Mouse (Mus musculus) lung, embryonic 16.5 days (tissue): ENCODE results near the gene Ranbp3l. TPM values are rescaled to one million over a fixed set of nuclear protein-coding genes. Genes with fewer than 3 reads are reported as not detected.

Experiments
- ATAC-seq: fragments of 200-750 bp; cut with Nextera tagmentation; 2 replicates; pipeline ENCODE4 v1.8.0; 2017; ENCODE audit warnings: low read depth, mild to moderate bottlenecking, moderate library complexity
- H3K27ac ChIP-seq: fragments of 300-500 bp; sonication (generic); 2 replicates; pipeline ENCODE4 v1.5.1; 2014; ENCODE audit warnings: mild to moderate bottlenecking, control low read depth, low read length
- H3K27me3 ChIP-seq: fragments of 300-500 bp; sonication (generic); 2 replicates; pipeline ENCODE4 v1.6.1; 2014; ENCODE audit warnings: low read depth, low read length, mixed read lengths; ENCODE audit not compliant: control insufficient read depth, insufficient read depth
- H3K36me3 ChIP-seq: fragments of 300-500 bp; sonication (generic); 2 replicates; pipeline ENCODE4 v1.6.1; 2014; ENCODE audit warnings: low read length; ENCODE audit not compliant: control insufficient read depth, insufficient read depth
- H3K4me1 ChIP-seq: fragments of 300-500 bp; sonication (generic); replicated peaks from 2 replicates; pipeline ENCODE4 v1.6.1; 2014; ENCODE audit warnings: low read length, mixed read lengths; ENCODE audit not compliant: control insufficient read depth, insufficient read depth
- H3K4me2 ChIP-seq: fragments of 300-500 bp; sonication (generic); 2 replicates; pipeline ENCODE4 v1.6.1; 2014; ENCODE audit warnings: low read depth, low read length, control low read depth
- H3K4me3 ChIP-seq: fragments of 300-500 bp; sonication (generic); 2 replicates; pipeline ENCODE4 v1.5.1; 2014; ENCODE audit warnings: mild to moderate bottlenecking, low read length, control low read depth
- H3K9ac ChIP-seq: fragments of 300-500 bp; sonication (generic); 2 replicates; pipeline ENCODE4 v1.6.1; 2014; ENCODE audit warnings: low read length, control low read depth
- H3K9me3 ChIP-seq: fragments of 300-500 bp; sonication (generic); 2 replicates; pipeline ENCODE4 v1.6.1; 2016; ENCODE audit warnings: low read length; ENCODE audit not compliant: control insufficient read depth
- WGBS: fragments of 180-500 bp; shearing (Covaris S2); extraction: QIAGEN DNeasy Blood & Tissue Kit; methylation state at CpG from one replicate; pipeline ENCODE4 v1.1.7; 2014; 5-methylcytosine and 5-hydroxymethylcytosine counted together
- polyA plus RNA-seq: library from polyadenylated mRNA; unstranded; fragments of >200 nt; fragmentation: Nextera tagmentation; extraction: Ambion mirVana; gene quantifications from 2 replicates; pipeline ENCODE4 v1.2.1, GENCODE M21; 2015

Ranbp3l gene
- polyA plus RNA-seq, result 0.15 and 0.16 TPM in 2 replicates

DNA sequence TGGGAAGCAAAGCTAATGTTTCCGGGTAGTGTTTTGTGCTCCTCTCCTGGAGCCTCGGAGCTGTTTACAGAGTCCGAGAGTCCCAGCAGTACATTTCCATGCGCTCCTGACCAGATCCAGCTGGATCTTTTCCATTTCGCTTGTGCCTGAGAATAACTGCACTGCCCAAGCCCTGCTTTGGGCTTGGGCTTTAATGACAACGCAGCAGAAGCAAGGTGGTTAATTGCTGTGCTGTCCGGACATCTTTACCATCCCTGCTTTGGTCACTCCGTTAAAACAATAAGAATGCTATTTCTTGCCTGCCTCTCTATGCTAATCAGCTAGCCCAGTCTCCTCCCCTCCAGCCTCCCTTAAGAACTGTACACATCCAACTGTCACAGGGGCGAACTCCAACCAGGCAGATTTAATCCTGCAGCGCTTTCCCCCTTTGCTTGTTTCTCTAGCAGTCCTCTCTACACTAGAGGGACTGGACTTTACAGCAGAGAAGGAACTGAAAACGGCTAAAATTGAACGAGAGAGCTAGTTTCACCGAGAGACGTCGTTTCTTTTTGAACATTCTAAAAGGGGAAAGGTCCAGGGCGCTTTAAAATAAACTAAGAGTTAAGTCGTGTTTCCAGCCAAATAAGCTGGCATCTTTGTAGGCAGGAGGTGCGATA, at the start of gene Ranbp3l:
TSS of gene Ranbp3l (plus strand) at position 377 of the 656 bp plus-strand sequence.
- H3K27ac ChIP-seq, result peak within 1 kb of the TSS; percentile 36

DNA sequence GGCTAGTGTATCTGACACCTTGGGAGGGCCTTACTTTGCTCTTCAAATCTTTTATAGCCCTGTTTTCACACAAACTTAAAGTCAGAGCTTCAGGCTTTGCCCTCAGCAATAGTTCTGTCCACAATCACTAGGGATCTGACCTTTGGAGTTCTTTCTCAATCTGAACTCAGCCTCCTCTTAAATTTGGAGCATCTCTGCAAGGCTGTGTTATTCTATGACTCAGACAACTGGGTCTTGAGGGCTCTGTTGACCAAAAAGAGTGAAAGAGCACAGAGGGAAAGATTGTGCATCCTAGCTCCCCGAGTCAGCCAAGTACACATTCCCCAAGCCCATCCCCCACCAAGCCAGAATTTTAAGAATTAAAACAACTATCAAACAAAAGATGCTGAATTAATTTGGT, 37.7 kb upstream of the Ranbp3l start:
- H3K9me3 ChIP-seq, result no peaks in the 10 kb centered on the region
- no peak for ATAC-seq
- no peak overlapping the region for H3K4me3 ChIP-seq
- no peak overlapping the region for H3K27ac ChIP-seq
- H3K36me3 ChIP-seq, result no peaks in the 10 kb centered on the region
- H3K4me1 ChIP-seq, result no peaks in the 10 kb centered on the region
- WGBS, result 75% methylated on average over 1 of the region's 1 CpGs
- no peaks in the 10 kb centered on the region for H3K27me3 ChIP-seq
- no peak overlapping the region for H3K9ac ChIP-seq
- no peak overlapping the region for H3K4me2 ChIP-seq

More for the DNA sequence above, at the start of gene Ranbp3l:
- Histone ChIP-seq H3K4me2 (peak within 1 kb of the TSS; percentile 48), H3K4me1 (peaks cover 5% of the 10 kb centered on the region; the same call in 1 of the 2 replicates), H3K9me3 (no peaks in the 10 kb centered on the region), H3K4me3 (peak within 1 kb of the TSS; percentile 29), H3K36me3 (no peaks in the 10 kb centered on the region), H3K9ac (peak within 1 kb of the TSS; percentile 32), H3K27me3 (no peaks in the 10 kb centered on the region)
- ATAC-seq, result peak; percentile 87
- WGBS, result 19% methylated on average over 18 of the region's 18 CpGs

DNA sequence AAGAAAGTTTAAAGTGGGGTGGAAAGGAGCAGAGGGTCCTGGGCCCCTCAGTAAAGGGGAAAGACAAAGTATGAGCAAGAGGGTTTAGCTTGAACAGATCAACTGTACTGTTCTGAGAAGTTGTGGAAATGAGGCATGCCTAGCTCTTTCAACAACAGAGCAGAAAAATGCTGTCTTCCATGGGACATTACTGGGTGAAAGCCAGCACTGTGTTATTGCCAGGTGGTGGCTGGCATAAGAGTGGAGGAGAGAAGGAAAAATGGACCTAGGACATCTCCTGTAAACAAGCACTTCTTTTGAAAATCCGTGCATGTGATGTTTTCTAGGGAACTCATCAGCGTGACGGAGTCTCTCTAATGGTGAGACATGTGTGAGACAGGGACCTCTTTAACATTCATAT, 30.8 kb upstream of the Ranbp3l start:
- no peak for ATAC-seq
- Histone ChIP-seq H3K9ac (no peak overlapping the region), H3K27ac (no peak overlapping the region), H3K4me1 (no peaks in the 10 kb centered on the region), H3K9me3 (no peaks in the 10 kb centered on the region), H3K27me3 (no peaks in the 10 kb centered on the region), H3K36me3 (no peaks in the 10 kb centered on the region), H3K4me3 (no peak overlapping the region), H3K4me2 (no peak overlapping the region)
- WGBS, result 70% methylated on average over 3 of the region's 3 CpGs

DNA sequence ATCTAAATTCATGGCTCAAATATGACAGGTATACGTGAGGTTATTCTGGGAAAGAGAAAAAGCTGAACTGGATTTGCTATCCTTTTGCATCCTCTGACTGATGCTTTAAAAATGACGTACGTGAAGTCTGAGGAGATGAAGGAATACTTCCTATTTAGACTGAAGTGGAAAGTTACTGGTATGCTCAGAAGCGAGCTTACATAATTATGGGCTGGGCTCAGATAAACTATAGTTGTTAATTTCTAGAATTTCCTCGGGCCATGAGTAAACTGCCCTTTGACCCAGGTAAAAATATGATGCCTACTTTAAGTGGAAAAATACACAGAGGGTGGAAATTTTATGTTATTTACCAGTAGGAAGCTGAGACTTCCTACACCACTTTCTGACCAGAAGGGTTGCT, 26.9 kb upstream of the Ranbp3l start:
- H3K9me3 ChIP-seq, result no peaks in the 10 kb centered on the region
- H3K9ac ChIP-seq, result no peak overlapping the region
- no peaks in the 10 kb centered on the region for H3K4me1 ChIP-seq
- no peak for ATAC-seq
- no peaks in the 10 kb centered on the region for H3K27me3 ChIP-seq
- H3K4me3 ChIP-seq, result no peak overlapping the region
- no peak overlapping the region for H3K4me2 ChIP-seq
- no peak overlapping the region for H3K27ac ChIP-seq
- no peaks in the 10 kb centered on the region for H3K36me3 ChIP-seq
- 61% methylated on average over 5 of the region's 5 CpGs for WGBS

DNA sequence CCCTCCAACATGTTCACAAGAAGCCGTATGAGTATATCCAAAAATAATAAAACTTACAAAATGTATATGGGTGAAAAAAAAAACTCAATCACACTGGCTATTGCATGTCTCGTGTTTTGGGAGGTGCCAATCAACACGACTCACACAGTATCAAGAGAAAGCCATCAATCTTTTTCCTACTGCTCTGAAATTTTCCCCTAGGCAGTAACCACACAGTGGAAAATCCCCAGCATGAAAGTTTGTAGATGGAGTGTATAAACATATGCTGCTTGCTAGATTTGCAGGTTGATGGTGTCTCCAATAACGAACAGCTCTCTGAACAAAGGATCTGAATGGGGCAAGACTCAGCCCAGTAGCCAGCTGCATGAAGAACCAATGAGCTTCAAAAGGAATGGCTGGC, 16.9 kb upstream of the Ranbp3l start:
- H3K9me3 ChIP-seq, result no peaks in the 10 kb centered on the region
- H3K4me3 ChIP-seq, result no peak overlapping the region
- no peak overlapping the region for H3K4me2 ChIP-seq
- no peaks in the 10 kb centered on the region for H3K4me1 ChIP-seq
- H3K27ac ChIP-seq, result no peak overlapping the region
- no peaks in the 10 kb centered on the region for H3K36me3 ChIP-seq
- no peak for ATAC-seq
- no peaks in the 10 kb centered on the region for H3K27me3 ChIP-seq
- H3K9ac ChIP-seq, result no peak overlapping the region
- 63% methylated on average over 4 of the region's 4 CpGs for WGBS

DNA sequence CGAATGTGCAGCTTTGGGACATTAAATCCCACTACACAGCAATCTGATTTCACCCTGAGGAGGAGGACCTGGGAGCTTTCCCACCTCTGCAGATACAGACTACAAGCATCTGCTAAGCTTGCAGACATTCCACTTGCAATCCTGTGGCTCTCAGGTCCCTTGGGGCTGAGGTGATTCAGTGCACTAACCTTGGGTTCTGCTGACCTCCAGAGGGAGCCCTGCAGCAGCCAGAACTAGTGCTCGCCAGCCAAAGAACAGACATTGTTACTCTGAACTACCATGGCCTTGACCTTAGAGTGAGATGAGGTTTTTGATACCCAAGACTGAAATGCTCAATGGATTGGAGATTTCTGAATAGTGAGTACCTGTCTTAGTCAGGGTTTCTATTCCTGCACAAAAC, 4.4 kb upstream of the Ranbp3l start:
- Histone ChIP-seq H3K4me2 (no peak overlapping the region), H3K27me3 (no peaks in the 10 kb centered on the region), H3K4me3 (no peak overlapping the region), H3K36me3 (no peaks in the 10 kb centered on the region), H3K4me1 (peaks cover 2% of the 10 kb centered on the region; the same call in 1 of the 2 replicates), H3K9me3 (no peaks in the 10 kb centered on the region), H3K27ac (no peak overlapping the region), H3K9ac (no peak overlapping the region)
- 54% methylated on average over 2 of the region's 2 CpGs for WGBS
- no peak for ATAC-seq

DNA sequence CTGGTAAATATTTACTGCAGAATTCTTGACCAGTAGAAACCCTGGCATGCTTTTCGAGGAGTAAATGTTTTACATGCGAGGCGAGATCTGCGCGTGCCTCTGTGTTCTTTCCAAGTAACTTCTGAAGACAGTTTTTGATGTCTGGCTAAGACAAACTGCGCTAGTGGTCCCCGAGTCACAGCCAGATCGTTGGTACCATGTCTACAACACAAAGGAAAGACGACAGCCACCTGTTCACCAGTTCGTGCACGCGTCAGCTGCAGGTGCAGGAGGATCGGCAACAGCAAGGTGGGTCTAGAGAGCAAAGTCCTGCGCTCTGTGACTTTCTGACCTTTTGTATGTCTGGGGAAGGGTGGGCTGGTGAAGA, 463 bp downstream of the Ranbp3l start:
- Histone ChIP-seq H3K4me3 (peak overlapping the region; percentile 29), H3K27me3 (no peaks in the 10 kb centered on the region), H3K36me3 (no peaks in the 10 kb centered on the region), H3K4me2 (peak overlapping the region; percentile 48), H3K9me3 (no peaks in the 10 kb centered on the region), H3K27ac (no peak overlapping the region; the same call in 1 of the 2 replicates), H3K9ac (peak overlapping the region; percentile 32; the same call in 1 of the 2 replicates), H3K4me1 (peaks cover 5% of the 10 kb centered on the region; the same call in 1 of the 2 replicates)
- 35% methylated on average over 14 of the region's 14 CpGs for WGBS
- ATAC-seq, result peak; percentile 8; the same call in 1 of the 2 replicates

DNA sequence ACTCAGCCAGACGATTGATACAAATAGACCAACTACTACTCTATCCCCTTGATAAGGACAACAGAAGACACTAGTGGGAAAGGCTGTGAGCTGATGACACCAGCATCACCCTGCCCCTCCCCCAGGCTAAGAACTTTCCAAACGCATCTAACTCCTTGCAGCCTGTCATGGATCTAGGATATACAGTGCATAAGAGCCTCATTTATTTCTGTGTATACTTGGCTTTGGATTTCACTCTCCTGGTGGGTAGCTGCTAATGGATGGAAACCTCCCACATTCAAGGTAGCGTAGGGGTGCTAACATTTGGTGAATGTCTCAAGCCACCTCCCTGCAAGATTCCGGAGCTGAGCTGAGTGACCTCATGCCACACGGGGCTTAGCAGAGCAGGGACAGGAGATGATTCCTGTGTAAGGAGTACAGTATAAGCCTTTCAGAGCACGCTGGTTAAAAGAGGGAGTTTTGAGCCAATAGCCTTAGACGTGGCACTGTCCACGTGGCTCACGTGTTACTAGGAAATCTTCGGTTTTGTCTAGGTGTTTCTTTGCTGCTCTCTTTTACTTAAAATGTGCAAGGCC, 1.4 kb downstream of the Ranbp3l start:
- H3K9ac ChIP-seq, result no peak overlapping the region
- no peak overlapping the region for H3K27ac ChIP-seq
- no peaks in the 10 kb centered on the region for H3K36me3 ChIP-seq
- H3K4me2 ChIP-seq, result no peak overlapping the region
- peaks cover 5% of the 10 kb centered on the region; the same call in 1 of the 2 replicates for H3K4me1 ChIP-seq
- H3K9me3 ChIP-seq, result no peaks in the 10 kb centered on the region
- 67% methylated on average over 10 of the region's 10 CpGs for WGBS
- no peak overlapping the region for H3K4me3 ChIP-seq
- H3K27me3 ChIP-seq, result no peaks in the 10 kb centered on the region
- ATAC-seq, result no peak

DNA sequence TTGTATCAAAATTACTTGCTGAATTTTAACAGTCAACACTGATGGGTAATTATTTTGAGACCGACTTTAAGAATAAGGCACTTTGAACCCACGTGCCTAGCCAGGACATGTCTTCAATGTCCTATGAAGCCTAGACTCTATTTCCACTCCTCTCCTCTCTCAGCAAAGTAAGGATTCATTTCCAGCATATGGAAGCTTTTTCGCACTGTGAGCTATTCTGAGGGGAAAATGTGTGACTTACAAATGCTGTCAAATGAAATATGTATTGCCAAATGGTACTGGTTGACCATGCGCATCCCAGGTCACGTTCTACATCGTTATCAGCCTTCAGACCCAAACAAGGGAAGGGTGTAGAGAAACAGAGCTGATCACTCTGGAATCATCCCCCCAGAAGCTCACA, 23.5 kb downstream of the Ranbp3l start:
- no peak for ATAC-seq
- 85% methylated on average over 6 of the region's 6 CpGs for WGBS
- H3K4me3 ChIP-seq, result no peak overlapping the region
- no peaks in the 10 kb centered on the region for H3K27me3 ChIP-seq
- H3K4me1 ChIP-seq, result no peaks in the 10 kb centered on the region
- no peak overlapping the region for H3K4me2 ChIP-seq
- no peaks in the 10 kb centered on the region for H3K9me3 ChIP-seq
- no peak overlapping the region for H3K27ac ChIP-seq
- H3K9ac ChIP-seq, result no peak overlapping the region
- H3K36me3 ChIP-seq, result no peaks in the 10 kb centered on the region
